Mouse (Mus musculus) bone marrow macrophage, adult 2 months (primary cell): ENCODE measurements at regions not wholly inside any gene's neighbourhood (a gene's known extent, or its start where the extent isn't known, plus 50 kb on each side); places are given as distances from the start of the nearest gene placed in this dataset.

Source experiments
- H3K27ac ChIP-seq: 2 replicates; pipeline ENCODE4 v1.5.1; 2012; ENCODE audit warnings: low read depth, low read length; ENCODE audit not compliant: insufficient read depth
- H3K4me1 ChIP-seq: 2 replicates; pipeline ENCODE4 v1.6.1; 2012; ENCODE audit warnings: low read length; ENCODE audit not compliant: control insufficient read depth, insufficient read depth
- H3K4me3 ChIP-seq: 2 replicates; pipeline ENCODE4 v1.5.1; 2012; ENCODE audit warnings: mild to moderate bottlenecking, low read length, moderate library complexity; ENCODE audit not compliant: insufficient read depth
- CTCF ChIP-seq: IDR thresholded peaks from 2 replicates; pipeline ENCODE4 v1.5.1; 2012; ENCODE audit warnings: low read depth, mild to moderate bottlenecking, low read length, moderate library complexity
- POLR2A ChIP-seq: IDR thresholded peaks from 2 replicates; pipeline ENCODE4 v1.6.1; 2012; ENCODE audit warnings: mild to moderate bottlenecking, low read depth, low read length, borderline replicate concordance

GRCm38 (mm10) chr7:136631089-136631488 lies 263.3 kb upstream of the Mgmt start:
- Histone ChIP-seq H3K4me3 (no peak overlapping the region), H3K4me1 (no peaks in the 10 kb centered on the region), H3K27ac (no peak overlapping the region)
- TF ChIP-seq POLR2A: no peak
- TF ChIP-seq CTCF: no peak

GRCm38 (mm10) chr7:136640160-136640559 lies 254.3 kb upstream of the Mgmt start:
- H3K4me1 ChIP-seq: no peaks in the 10 kb centered on the region
- TF ChIP-seq CTCF: no peak
- TF ChIP-seq POLR2A: no peak
- H3K27ac ChIP-seq: no peak overlapping the region
- H3K4me3 ChIP-seq: no peak overlapping the region

- H3K4me1 ChIP-seq: no peaks in the 10 kb centered on the region
Observed at GRCm38 (mm10) chr7:136640771-136641170, 253.6 kb upstream of the Mgmt start.

GRCm38 (mm10) chr7:136649796-136650195 lies 244.6 kb upstream of the Mgmt start:
- TF ChIP-seq CTCF (no peak), POLR2A (no peak)
- Histone ChIP-seq H3K27ac (no peak overlapping the region), H3K4me1 (no peaks in the 10 kb centered on the region), H3K4me3 (no peak overlapping the region)

More at GRCm38 (mm10) chr7:136640771-136641170, 253.6 kb upstream of the Mgmt start:
- Histone ChIP-seq H3K27ac (no peak overlapping the region), H3K4me3 (no peak overlapping the region)
- TF ChIP-seq CTCF (no peak), POLR2A (no peak)

GRCm38 (mm10) chr7:136659930-136660329 lies 234.5 kb upstream of the Mgmt start:
- Histone ChIP-seq H3K4me1 (no peaks in the 10 kb centered on the region), H3K27ac (no peak overlapping the region), H3K4me3 (no peak overlapping the region)
- TF ChIP-seq CTCF: no peak
- no peak for TF ChIP-seq POLR2A

- TF ChIP-seq POLR2A (no peak), CTCF (no peak)
- Histone ChIP-seq H3K4me3 (no peak overlapping the region), H3K4me1 (no peaks in the 10 kb centered on the region), H3K27ac (no peak overlapping the region)
Observed at GRCm38 (mm10) chr7:136660401-136660800, 234.0 kb upstream of the Mgmt start.

GRCm38 (mm10) chr7:136664424-136665082 lies 229.9 kb upstream of the Mgmt start:
- Histone ChIP-seq H3K4me1 (no peaks in the 10 kb centered on the region), H3K4me3 (no peak overlapping the region), H3K27ac (no peak overlapping the region)
- no peak for TF ChIP-seq CTCF
- no peak for TF ChIP-seq POLR2A

GRCm38 (mm10) chr7:136665901-136666300 lies 228.5 kb upstream of the Mgmt start:
- TF ChIP-seq CTCF (no peak), POLR2A (no peak)
- no peak overlapping the region for H3K4me3 ChIP-seq

GRCm38 (mm10) chr7:136666707-136667106 lies 227.7 kb upstream of the Mgmt start:
- Histone ChIP-seq H3K4me3 (no peak overlapping the region), H3K27ac (no peak overlapping the region), H3K4me1 (no peaks in the 10 kb centered on the region)
- no peak for TF ChIP-seq POLR2A
- no peak for TF ChIP-seq CTCF

More at GRCm38 (mm10) chr7:136665901-136666300, 228.5 kb upstream of the Mgmt start:
- H3K4me1 ChIP-seq: no peaks in the 10 kb centered on the region
- no peak overlapping the region for H3K27ac ChIP-seq

- Histone ChIP-seq H3K4me3 (no peak overlapping the region), H3K4me1 (no peaks in the 10 kb centered on the region), H3K27ac (no peak overlapping the region)
- no peak for TF ChIP-seq CTCF
- TF ChIP-seq POLR2A: no peak
Observed at GRCm38 (mm10) chr7:136670675-136671074, 223.7 kb upstream of the Mgmt start.
